Mouse (Mus musculus) embryo, embryonic 11 days (tissue): Measurements from ENCODE around the gene Crybg1.
"Not testable (repeated sequence)": the region's sequence is repeated elsewhere in the genome, so short reads cannot be mapped to it uniquely, and the experiment has no call there.

ENCODE experiments used
- DNase-seq: peaks from one replicate; pipeline ENCODE4 v3.0.0-alpha.2; 2015

The Crybg1 gene

DNA sequence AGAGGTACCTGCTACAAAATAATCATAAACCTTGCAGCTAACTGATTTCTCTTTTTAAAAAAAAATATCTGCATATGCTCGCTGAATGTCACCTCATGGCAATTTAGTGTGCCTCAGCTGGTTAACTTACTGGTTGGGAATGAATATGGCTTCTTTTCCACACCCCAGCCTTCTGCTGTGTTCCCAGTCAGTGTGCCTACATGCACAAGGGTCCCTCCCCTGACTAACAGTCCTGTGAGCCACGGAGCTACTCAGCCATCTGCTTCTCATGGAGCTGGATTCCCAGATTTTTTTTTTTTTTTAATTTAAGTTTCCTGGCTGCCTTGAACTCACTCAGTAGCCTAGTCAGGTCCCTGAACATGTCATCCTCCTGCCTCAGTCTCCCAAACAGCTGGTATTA lies 183.7 kb downstream of the Crybg1 start:
- no peak for DNase-seq

DNA sequence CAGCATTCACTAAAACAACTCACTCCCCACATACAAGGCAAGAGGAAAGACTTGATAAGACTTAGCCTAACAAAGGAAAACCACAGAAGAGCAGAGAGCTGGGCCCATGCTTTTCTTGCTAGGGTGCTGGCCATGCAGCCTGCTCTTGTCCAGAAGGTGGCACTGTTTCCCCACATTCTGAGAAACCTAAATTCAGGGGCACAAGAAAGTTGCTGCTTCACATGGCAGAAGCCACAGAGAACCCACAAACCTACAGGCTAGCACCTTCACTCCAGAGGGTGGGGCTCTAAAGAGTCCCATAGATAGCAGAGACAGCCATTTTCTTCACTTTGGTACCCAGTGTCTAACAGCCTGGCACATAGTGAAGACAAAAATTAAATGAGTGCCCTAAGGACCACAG lies 194.7 kb downstream of the Crybg1 start:
- DNase-seq: peak; percentile 83

DNA sequence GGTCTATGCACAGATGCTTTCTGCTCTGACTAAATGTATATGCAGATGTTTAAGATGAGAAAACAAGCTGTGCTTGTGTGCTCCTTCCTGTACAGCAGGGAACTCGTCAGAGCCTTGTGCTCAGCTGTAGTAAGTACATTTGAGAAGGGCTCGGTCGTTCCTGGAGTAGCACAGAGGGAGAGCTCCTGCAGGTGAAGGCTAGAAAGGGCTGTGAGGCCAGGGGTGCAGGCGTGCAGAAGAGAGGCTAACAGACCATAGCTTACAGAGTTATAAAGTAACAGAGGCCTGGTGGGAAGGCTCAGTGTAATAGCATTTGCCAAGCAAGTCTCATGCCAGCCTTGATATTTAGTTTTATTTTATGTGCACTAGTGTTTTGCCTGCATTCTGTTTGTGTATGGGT lies 203.2 kb downstream of the Crybg1 start:
- DNase-seq: no peak

DNA sequence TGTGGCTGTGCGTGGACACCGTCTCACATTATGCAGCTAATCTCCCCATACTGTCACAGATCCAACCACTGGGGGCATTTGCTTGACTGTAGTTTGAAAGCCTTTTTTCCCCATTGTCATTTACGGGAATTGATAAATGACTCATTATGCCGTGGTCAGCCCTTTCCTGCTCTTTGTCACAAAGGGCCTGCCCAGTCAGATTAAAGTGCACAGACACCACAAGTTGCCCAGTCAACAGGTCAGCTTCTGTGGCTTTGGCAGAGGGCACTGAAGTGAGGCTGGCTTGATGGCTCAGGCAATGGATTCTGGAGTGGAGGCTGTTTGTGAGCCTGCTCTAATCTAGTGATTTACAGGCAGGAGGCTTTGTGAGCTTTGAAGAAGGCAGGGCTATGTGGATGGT lies 204.9 kb downstream of the Crybg1 start:
- no peak for DNase-seq

DNA sequence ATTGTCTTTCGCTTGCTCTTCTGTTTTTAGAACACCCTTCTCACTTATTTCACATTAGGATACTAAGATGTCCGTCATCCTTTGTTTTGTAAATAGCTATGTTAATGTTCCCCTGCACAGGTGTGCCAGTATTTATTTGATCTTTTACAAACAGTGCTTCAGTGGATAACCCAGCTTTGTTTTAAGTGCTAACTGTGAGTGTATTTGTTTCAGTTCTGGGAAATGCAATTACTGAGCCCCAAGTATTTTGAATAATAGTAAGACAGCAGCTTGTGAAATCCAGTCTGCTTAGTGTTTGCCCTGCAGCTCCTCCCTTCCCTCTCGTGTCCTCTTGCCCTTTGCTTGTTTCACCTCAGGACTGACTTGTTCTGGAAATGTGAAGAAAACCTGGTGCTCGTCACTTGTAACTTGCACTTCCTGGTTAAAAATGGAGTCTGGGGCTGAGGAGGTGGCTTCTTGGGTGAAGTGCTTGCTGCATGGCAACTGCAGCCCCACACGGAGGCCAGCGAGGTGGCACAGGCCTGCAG lies 209.5 kb downstream of the Crybg1 start:
- no peak for DNase-seq

DNA sequence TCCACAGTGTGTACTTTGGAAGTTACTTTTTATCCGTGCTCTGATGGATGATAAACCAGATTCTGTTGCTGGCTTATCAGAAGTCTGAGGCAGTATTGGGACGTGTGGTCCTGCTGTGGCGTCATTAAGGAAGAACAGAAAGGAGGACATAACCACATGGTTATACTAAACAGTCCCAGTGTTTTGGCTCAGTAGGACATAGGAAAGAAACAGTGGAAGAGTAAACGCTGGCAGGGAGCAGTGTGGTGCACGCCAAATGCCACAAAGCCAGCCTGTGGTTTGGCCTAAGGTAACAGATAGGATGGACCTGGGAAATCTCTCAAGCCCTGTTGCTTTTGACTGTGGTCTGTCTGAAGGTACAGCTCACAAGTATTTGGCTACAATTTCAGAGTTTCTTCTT lies 220.1 kb downstream of the Crybg1 start:
- DNase-seq: no peak

DNA sequence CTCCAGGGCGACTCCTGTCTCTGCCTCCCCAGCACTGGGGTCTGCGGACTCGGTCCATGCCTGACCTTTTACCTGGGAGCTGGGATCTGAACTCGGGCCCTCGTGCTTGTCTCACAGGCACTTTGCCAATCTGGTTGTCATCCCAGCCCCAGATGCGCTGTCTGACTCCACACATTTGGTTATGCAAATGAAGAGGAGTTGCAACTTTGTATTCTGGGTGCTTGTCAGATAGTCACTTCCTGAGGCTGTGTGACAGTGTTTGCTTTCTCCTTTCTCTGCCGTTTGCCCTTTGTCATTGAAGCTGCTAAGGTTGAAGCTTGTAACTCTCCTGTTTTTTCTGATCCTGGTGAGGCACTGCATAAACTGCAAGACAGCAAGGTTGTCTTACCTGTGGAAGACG lies 220.9 kb downstream of the Crybg1 start:
- DNase-seq: no peak

DNA sequence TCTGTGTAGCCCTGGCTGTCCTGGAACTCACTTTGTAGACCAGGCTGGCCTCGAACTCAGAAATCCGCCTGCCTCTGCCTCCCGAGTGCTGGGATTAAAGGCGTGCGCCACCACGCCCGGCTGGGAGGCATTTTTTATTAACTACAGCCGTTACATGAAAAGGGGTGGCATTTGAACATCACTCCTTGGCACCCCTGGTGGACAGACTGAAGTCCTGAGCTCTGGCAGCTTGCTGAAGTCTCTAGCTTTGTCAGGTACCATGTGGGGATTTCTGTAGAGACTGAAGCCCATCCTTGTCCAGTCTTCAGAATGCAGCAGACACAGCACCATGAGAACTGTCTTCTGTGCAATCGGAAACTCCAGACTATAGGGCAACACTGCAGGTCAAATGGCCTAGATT lies 222.9 kb downstream of the Crybg1 start:
- DNase-seq: not testable (repeated sequence)

DNA sequence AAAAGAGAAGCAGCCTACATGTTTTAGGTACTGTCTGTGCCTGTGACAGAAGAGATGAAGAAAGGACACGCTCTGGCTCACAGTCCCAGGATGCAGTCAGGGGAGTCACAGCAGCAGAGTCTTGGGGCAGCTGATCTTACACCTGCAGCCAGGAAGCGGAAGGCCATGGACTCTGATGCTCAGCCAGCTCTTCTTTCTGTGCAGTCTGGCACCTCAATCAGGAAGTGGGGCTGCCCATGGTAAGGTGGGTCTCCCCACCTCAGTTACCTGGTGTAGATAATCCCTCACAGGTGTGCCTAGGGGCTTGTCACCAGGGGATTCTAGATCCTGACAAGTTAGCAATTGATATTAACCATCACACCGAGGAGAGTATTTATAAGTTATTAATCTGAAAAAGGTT lies 225.6 kb downstream of the Crybg1 start:
- no peak for DNase-seq

DNA sequence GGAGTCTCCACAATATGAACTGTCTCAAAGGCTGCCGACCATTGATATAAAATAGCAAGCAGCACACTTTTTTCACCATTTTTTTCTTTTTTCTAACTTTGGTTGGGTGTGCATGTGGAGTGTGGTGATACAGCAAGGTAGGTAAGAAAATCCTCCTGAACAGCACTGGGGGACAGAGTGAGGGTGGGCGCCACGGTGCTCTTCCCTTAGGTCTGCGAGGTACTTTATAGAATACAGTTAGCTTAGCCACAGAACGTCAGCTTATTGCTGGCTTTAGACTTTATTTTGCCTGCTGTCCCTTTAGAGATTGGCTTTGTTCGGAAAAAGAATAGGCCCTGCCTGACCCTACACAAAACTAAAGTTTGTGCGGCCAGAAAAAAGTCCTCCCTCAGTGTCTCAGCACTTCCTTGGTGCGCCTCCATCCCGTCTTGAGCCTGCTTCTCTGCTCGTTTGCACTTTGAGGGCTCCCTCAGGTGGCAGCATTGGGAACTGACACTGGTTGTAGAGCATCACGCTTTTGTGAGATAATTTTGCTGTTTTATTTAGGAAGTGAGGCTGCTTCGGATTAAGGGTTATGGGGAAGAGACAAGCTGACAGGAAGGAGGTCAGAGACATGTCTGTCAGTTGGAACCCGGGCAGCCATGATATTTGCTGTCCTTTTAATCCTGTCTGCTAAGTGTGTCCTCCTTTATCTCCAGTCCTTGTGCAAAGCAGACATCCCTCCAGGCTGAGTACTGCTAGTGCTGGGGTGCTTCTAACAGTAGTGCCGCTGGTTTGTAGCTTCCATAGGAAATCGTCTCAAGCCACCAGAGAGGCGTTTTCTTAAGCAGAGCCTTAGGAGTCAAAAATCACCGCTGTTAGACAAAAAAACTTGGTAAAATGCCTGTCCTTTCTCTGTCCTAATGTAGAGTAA lies 229.7 kb downstream of the Crybg1 start:
- DNase-seq: peak; percentile 85

DNA sequence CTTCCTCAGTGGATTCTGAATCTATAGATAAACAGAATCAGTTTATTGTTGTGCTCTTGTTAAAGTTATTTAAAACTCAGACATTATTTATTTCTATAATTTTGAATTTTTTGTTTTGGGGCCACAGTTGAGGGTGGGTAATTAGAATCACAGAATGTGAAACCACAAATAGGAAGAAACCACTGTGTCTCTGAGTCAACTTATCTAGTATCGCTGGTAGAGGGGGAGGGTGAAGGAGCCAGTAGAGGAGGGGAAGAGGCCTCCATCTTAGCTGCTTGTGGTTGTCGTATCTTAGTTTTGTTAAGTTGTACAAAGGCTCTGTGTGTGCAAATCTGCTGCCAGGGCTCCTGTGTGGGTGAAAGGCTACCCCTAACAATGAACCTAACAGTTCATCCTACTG lies 231.9 kb downstream of the Crybg1 start:
- no peak for DNase-seq

DNA sequence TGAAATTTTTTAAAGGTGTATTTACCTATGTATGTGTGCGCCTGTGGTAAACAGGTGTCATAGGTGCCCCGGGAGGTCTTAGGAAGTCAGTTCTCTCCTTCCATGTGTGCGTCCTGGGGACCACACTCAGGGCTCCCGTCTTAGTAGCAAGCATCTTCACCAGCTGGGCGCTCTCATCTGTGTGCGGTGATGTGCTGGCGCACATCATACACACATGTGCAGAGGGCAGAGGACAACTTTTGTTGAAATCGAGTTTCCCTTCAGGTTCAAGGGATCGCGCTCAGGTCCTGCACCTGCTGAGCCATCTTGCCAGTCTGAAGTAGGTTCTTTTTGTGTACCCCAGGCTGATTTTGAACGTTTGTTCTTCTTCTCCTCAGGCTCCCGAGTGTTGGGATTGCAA lies 232.5 kb downstream of the Crybg1 start:
- DNase-seq: no peak

DNA sequence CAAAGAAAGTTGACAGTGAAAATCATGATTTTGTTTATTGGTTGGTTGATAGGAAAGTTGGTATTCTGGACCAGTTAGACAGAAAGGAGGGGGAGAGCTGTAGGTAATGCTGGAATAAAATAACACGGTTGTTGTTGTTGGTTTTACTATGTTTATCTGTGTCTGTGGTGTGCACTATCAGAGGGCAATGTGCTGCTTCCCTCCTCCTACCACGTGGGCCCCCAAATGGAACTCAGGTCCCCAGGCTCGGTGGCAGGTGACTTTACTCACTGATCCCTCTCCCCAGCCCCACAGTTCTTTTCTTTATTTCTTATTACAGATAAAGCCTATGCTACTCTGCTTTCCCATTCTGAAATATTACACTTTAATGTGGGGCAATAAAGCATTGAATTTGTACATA lies 236.4 kb downstream of the Crybg1 start:
- no peak for DNase-seq

DNA sequence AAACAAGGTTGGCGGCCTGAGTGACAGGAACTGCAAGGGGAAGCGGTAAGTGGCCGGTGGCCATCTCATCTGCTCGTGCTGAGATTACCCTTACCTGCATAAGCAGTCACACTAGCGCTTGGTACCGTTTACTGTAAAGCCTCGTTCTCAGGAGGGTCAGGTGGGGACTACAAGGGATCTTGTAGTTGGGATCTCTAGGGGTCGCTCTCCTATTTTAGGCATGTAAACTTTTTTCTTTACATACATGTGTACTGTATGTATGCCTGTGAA lies 237.8 kb downstream of the Crybg1 start:
- DNase-seq: no peak

DNA sequence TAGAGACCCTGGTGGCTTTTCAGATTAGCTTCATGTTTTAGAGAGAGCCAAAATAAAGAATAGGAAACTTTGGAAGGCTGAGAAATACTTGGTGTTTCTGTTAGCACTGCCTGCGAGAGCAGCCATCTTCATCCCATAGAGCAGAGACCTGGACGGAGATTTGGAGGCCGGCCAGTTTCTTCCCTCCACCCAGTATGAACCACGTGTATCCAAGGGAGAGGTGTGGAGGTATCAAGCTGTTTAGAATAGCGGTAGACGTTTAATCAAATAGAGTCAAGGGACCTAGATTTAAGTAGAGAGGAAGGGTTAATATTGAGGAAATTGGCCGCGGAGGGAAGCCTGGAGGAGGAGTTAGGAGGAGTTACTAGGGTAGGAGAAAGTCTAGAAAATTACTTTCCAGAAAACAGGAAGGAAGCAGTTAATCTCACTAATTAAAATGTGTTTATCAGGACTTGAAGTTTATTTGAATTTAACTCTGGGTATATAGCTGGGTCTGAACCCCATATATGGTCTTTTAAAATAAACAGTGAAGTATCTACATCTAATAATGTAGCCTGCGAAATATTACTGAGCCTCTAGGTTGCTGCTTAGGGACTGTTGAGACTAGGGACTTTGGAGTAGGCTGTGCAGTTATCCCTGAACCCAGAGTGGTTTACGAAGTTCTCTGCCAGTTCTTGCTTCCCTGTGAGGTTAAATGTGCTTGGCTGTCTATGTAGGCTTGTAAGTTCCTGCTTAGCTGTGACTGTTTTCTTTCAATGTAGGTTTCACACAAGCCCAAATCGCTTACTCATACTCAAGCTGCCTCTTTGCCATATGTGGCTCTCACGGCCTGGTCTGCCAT lies 238.4 kb downstream of the Crybg1 start:
- DNase-seq: no peak

DNA sequence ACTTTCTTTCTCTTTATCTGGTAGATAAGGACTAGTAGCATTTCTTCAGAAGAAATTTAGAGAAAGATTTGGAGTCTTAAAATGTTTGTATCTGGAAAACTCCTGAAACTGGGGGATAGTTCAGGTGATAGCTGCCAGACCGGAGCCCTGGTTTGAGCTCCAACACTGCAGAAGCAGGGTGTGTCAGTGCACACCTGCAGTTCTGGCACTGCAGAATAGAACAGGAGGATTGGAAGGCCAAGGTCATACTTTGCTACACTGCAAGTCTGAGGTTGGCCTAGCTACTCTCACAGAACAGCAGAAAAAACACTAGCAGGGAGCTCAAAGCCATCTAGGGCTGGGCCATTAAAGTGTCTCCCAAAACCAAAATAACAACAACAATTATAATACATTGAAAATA lies 244.1 kb downstream of the Crybg1 start:
- no peak for DNase-seq

DNA sequence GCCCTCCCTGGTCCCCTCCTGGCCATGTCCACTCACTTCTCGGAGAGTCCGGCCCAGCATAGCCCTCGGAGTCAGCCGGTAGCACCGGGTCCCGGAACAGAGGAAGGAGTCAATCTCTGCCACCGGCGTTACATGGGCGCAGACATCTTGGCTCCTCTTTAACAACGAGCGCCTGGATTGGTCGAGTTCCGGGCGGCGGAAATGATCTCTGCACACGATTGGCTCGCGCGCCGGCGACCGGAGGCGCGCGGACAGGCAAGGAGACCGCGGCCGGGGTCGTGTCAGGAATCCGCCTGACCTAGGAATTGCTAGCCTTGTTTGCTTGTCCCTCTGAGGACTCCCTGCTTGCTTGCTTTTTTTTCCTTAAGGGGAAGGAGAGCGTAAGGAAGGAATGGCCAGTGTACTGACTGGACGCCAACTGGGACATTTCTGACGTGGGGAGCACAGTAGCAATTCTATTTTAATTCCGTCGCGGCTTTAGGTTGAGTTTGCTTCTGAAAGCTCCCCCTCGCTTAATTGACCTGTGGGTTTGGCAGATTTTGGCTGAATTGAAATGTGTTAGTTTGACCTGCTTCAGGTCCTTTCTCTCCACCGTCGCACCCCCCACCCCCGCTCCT lies 247.0 kb downstream of the Crybg1 start, which contains the start of the genes Qrsl1 and Rtn4ip1:
Gene Qrsl1, minus strand, starts transcription at position 168 of the 617 bp plus-strand sequence.
Gene Rtn4ip1, plus strand, starts transcription at position 230 of the 617 bp plus-strand sequence.
- peak; percentile 96 for DNase-seq

DNA sequence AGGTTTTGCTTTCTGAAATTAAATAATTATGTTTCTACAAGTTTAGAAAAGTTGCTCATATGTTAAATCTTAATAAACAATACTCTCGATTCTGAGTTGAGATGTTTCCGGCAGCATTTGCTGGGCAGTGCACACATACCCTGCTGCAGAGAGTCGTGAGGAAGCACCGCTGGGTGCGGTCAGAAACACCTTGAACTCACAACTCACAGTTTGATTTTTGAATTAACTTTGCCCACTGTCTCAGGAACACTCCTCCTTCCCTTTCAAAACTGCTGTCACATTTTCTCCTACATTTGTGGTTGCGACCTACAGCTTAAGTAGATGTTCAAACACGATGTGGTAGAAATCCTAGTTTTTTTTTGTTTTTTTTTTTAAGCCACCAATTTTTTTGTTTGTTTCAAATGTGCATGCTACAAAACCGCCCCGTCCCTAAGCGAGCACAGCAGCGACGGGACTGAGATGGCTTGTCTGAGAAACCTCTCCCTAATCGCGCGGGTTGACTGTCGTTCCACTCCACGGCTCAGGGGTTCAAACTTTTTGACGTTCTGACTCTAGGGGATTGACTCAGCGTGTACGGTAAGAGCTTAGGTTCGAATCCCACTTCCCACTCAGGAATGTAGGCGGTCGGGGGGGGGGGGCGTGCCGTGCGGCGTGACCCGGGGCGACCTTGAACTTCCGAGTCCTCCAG lies 247.6 kb downstream of the Crybg1 start:
- DNase-seq: no peak
